Mouse (Mus musculus) forebrain, embryonic 16.5 days (tissue): ENCODE data around the gene Mcm10. TPM values are rescaled to one million over a fixed set of nuclear protein-coding genes. Genes with fewer than 3 reads are reported as not detected.

Experiments used
- polyA plus RNA-seq: library from polyadenylated mRNA; unstranded; fragments of >200 nt; fragmentation: Nextera tagmentation; extraction: Ambion mirVana; gene quantifications from 2 replicates; pipeline ENCODE4 v1.2.1, GENCODE M21; 2015

Mcm10 gene
- polyA plus RNA-seq, 1 experiment from 2014 or later = 10.5 TPM

Other genes starting within 250 kb of the Mcm10 start
- gene Sephs1, start 131.2 kb downstream of the Mcm10 start, polyA plus RNA-seq = 77.4 and 85.6 TPM in 2 replicates
- gene Phyh, start 93.8 kb downstream of the Mcm10 start, polyA plus RNA-seq = 47.6 and 58.1 TPM in 2 replicates
- gene Ucma, start 36.7 kb downstream of the Mcm10 start, polyA plus RNA-seq = 0.71 TPM in 1 of 2 replicates, not detected in the other
- 7.4 and 8.0 TPM in 2 replicates for gene Optn, start 51.3 kb upstream of the Mcm10 start, polyA plus RNA-seq
- gene Ccdc3, start 125.0 kb upstream of the Mcm10 start, polyA plus RNA-seq = 3.0 and 3.6 TPM in 2 replicates